Mouse (Mus musculus) kidney, postnatal 36 days (tissue): Measurements from ENCODE around the gene Rwdd2a.

ENCODE experiments used
- DNase-seq, 2 experiments: peaks; one replicate each; pipeline ENCODE4 v3.0.0; 2021 to 2022; ENCODE audit warnings: mixed read lengths in 2 of 2

Gene Rwdd2a

GRCm38 (mm10) chr9:86571540-86572135 is at the start of gene Rwdd2a, which contains the start of gene Pgm3:
Rwdd2a (plus strand) TSS chr9:86571991.
Pgm3 (minus strand) TSS chr9:86571842.
- peak; percentile 96 to 99 for DNase-seq

- no peak for DNase-seq
Measured at GRCm38 (mm10) chr9:86522335-86522734, 49.5 kb upstream of the Rwdd2a start.

GRCm38 (mm10) chr9:86525600-86525999 is 46.2 kb upstream of the Rwdd2a start:
- DNase-seq, result no peak

- no peak for DNase-seq
Measured at GRCm38 (mm10) chr9:86534071-86534470, 37.7 kb upstream of the Rwdd2a start.

GRCm38 (mm10) chr9:86543451-86543850 is 28.3 kb upstream of the Rwdd2a start:
- no peak for DNase-seq

GRCm38 (mm10) chr9:86544559-86544958 is 27.2 kb upstream of the Rwdd2a start:
- no peak for DNase-seq

GRCm38 (mm10) chr9:86549637-86550162 is 22.1 kb upstream of the Rwdd2a start:
- DNase-seq, result peak in 1 of 2 experiments; percentile 19

- no peak for DNase-seq
Measured at GRCm38 (mm10) chr9:86550717-86551116, 21.1 kb upstream of the Rwdd2a start.

- DNase-seq, result peak in 1 of 2 experiments; percentile 55
Measured at GRCm38 (mm10) chr9:86553886-86554285, 17.9 kb upstream of the Rwdd2a start.

GRCm38 (mm10) chr9:86554641-86555040 is 17.1 kb upstream of the Rwdd2a start:
- peak in 1 of 2 experiments; percentile 24 for DNase-seq

GRCm38 (mm10) chr9:86560543-86560942 is 11.2 kb upstream of the Rwdd2a start:
- peak; percentile 70 to 77 for DNase-seq

- peak; percentile 46 to 60 for DNase-seq
Measured at GRCm38 (mm10) chr9:86569314-86569910, 2.4 kb upstream of the Rwdd2a start.

GRCm38 (mm10) chr9:86570261-86570890 is 1.4 kb upstream of the Rwdd2a start:
- DNase-seq, result peak; percentile 40 to 53

- DNase-seq, result no peak
Measured at GRCm38 (mm10) chr9:86570946-86571345, 845 bp upstream of the Rwdd2a start.

- DNase-seq, result peak in 1 of 2 experiments; percentile 11
Measured at GRCm38 (mm10) chr9:86572196-86572595, 405 bp downstream of the Rwdd2a start.

GRCm38 (mm10) chr9:86572636-86573291 is 973 bp downstream of the Rwdd2a start:
- DNase-seq, result peak; percentile 84 to 93

- DNase-seq, result no peak
Measured at GRCm38 (mm10) chr9:86573616-86574303, 2.0 kb downstream of the Rwdd2a start.

GRCm38 (mm10) chr9:86575178-86575577 is 3.4 kb downstream of the Rwdd2a start:
- no peak for DNase-seq

- DNase-seq, result no peak
Measured at GRCm38 (mm10) chr9:86579657-86580056, 7.9 kb downstream of the Rwdd2a start.

- peak; percentile 56 to 83 for DNase-seq
Measured at GRCm38 (mm10) chr9:86583740-86584139, 11.9 kb downstream of the Rwdd2a start.

- DNase-seq, result no peak
Measured at GRCm38 (mm10) chr9:86587019-86587795, 15.4 kb downstream of the Rwdd2a start.
